7 mouse cellular contexts compared by ENCODE assay signal in the genomic region with DNA sequence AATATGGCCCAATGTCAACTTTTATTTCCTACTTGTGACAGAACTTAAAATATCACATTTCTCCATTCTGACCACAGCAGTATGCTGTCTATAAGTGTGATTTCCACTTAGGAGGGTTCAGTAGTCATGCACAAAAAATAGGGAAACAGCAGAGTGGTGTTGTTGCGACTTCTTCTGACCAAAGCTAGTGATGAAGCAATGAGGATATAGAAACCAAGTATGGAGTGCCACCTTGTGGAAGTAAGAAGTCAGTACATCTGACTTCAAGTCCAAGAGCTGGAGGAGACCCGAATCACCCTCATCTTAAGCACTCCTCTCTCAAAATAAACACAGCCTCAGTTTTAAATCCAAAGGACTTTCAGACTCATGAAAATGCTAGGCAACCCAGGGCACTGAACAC.
DNase-seq lines count a peak whose midpoint lies in the region; ATAC-seq lines count a peak whose summit lies in the region.

No protein-coding gene starts in this region.

- H3K9me3 ChIP-seq in forebrain, embryonic 16.5 days (ENCODE audit: control insufficient read depth, low read length), result no peaks in the 10 kb centered on the region
- H3K9me3 ChIP-seq in neural tube, embryonic 12.5 days, result no peaks in the 10 kb centered on the region

- no peak overlapping the region for H3K4me2 ChIP-seq in forebrain, embryonic 16.5 days (ENCODE audit: low read length)
- no peak overlapping the region for H3K4me2 ChIP-seq in neural tube, embryonic 12.5 days (replicated peaks)

- no peaks in the 10 kb centered on the region for H3K36me3 ChIP-seq in forebrain, embryonic 16.5 days (ENCODE audit: control insufficient read depth, insufficient read depth)
- H3K36me3 ChIP-seq in neural tube, embryonic 12.5 days, result no peaks in the 10 kb centered on the region

- H3K4me3 ChIP-seq in forebrain, embryonic 16.5 days (replicated peaks; ENCODE audit: low read length), result no peak overlapping the region
- H3K4me3 ChIP-seq in neural tube, embryonic 12.5 days, result no peak overlapping the region

- intact Hi-C loops in left cerebral cortex, postnatal 25 days (cut with DNase I), result loop anchor here (1.0 to 5.0 kb wide), 2 partner anchors 62 to 789 kb away; no protein-coding TSS in a partner anchor
- intact Hi-C loops in left cerebral cortex, postnatal 4 days (cut with DNase I), result loop anchor here (5.0 kb wide), 2 partner anchors 59 to 789 kb away; no protein-coding TSS in a partner anchor

- no peak overlapping the region for H3K27ac ChIP-seq in forebrain, embryonic 16.5 days (ENCODE audit: low read length)
- H3K27ac ChIP-seq in neural tube, embryonic 12.5 days, result no peak overlapping the region

- DNase-seq in left cerebral cortex, postnatal 25 days (ENCODE audit: low spot score in 2 of 2), result peak; percentile 24 to 26
- no peak for DNase-seq in left cerebral cortex, postnatal 4 days
- peak; percentile 57 for DNase-seq in R1 (ENCODE audit: low read depth, low spot score)
- no peak for DNase-seq in gastrocnemius, adult 18-20 months (ENCODE audit: low spot score)
- no peak for DNase-seq in spleen, adult 12 weeks (ENCODE audit: low spot score)

- ATAC-seq in forebrain, embryonic 16.5 days, result peak; percentile 71
- ATAC-seq in neural tube, embryonic 12.5 days (ENCODE audit: low FRiP score, low read depth), result 0 out of 2 replicates have a peak, but pooled peaks have one; percentile 41

- no peaks in the 10 kb centered on the region for H3K4me1 ChIP-seq in forebrain, embryonic 16.5 days (replicated peaks; ENCODE audit: control insufficient read depth, insufficient read depth, low read length)
- no peaks in the 10 kb centered on the region for H3K4me1 ChIP-seq in neural tube, embryonic 12.5 days

- 7% methylated on average over 2 of the region's 2 CpGs for WGBS in forebrain, embryonic 16.5 days
- WGBS in neural tube, embryonic 12.5 days, result 15% methylated on average over 2 of the region's 2 CpGs

- H3K27me3 ChIP-seq in forebrain, embryonic 16.5 days (replicated peaks; ENCODE audit: control insufficient read depth, insufficient read depth, low read length), result no peaks in the 10 kb centered on the region
- no peaks in the 10 kb centered on the region for H3K27me3 ChIP-seq in neural tube, embryonic 12.5 days (replicated peaks)

- H3K9ac ChIP-seq in forebrain, embryonic 16.5 days (replicated peaks; ENCODE audit: low read depth, low read length), result no peak overlapping the region
- no peak overlapping the region for H3K9ac ChIP-seq in neural tube, embryonic 12.5 days

Comparison
In these comparisons a context has a peak if more than half of its experiments do, and no peak if none do; other contexts are left out.
1. DNase-seq: peak in left cerebral cortex, postnatal 25 days (2 of 2) and R1 (single experiment); none in left cerebral cortex, postnatal 4 days (single experiment), gastrocnemius, adult 18-20 months (single experiment) and spleen, adult 12 weeks (single experiment).